Comparison of ENCODE assay signal across 19 mouse cellular contexts in genomic region chr10:39576466-39576865, GRCm38 (mm10).
"Had no signal": no experiment of that assay in that cellular context is flagged by ENCODE, and none has a peak within 500 bp of the region (broad histone marks: within the 10 kb centered on the region; RNA-seq: fewer than 3 reads in every experiment).

No protein-coding gene starts in this region.

- H3K27me3 ChIP-seq: midbrain, embryonic 12.5 days; neural tube, embryonic 12.5 days; neural tube, embryonic 15.5 days had no signal

- H3K4me3 ChIP-seq: midbrain, embryonic 10.5 days; midbrain, embryonic 12.5 days; myocyte; neural tube, embryonic 12.5 days; neural tube, embryonic 15.5 days had no signal

- DNase-seq: lung, adult 18-20 months; lung, embryonic 14.5 days; lung, postnatal 10 days; lung, postnatal 4 days; midbrain, embryonic 14.5 days; retina, postnatal 1 day; right cerebral cortex, adult 18-20 months; right cerebral cortex, postnatal 25 days; right cerebral cortex, postnatal 4 days; spleen, adult 18-20 months; thymus, adult 18-20 months; thymus, postnatal 14 days; thymus, postnatal 36 days had no signal

- H3K9me3 ChIP-seq: midbrain, embryonic 10.5 days; midbrain, embryonic 12.5 days; neural tube, embryonic 12.5 days; neural tube, embryonic 15.5 days had no signal

- H3K4me2 ChIP-seq: lung, embryonic 14.5 days; midbrain, embryonic 12.5 days; neural tube, embryonic 12.5 days; neural tube, embryonic 15.5 days had no signal

- H3K27ac ChIP-seq: midbrain, embryonic 10.5 days; midbrain, embryonic 12.5 days; neural tube, embryonic 12.5 days; neural tube, embryonic 15.5 days had no signal

- H3K36me3 ChIP-seq: midbrain, embryonic 10.5 days; midbrain, embryonic 12.5 days; neural tube, embryonic 12.5 days; neural tube, embryonic 15.5 days had no signal

- ATAC-seq: midbrain, embryonic 16.5 days had no signal

- H3K9ac ChIP-seq: lung, embryonic 14.5 days; midbrain, embryonic 12.5 days; neural tube, embryonic 12.5 days; neural tube, embryonic 15.5 days had no signal
